In genomic region chr13:98813167-98813566, GRCm38 (mm10) we compare ENCODE assay signal across 9 mouse cellular contexts. TPM values are rescaled to one million over a fixed set of nuclear protein-coding genes. Genes with fewer than 3 reads are reported as not detected.
DNase-seq lines count a peak whose midpoint lies in the region; ATAC-seq and TF ChIP-seq lines count a peak whose summit lies in the region.
"Had no signal": no experiment of that assay in that cellular context is flagged by ENCODE, and none has a peak within 500 bp of the region (broad histone marks: within the 10 kb centered on the region; RNA-seq: fewer than 3 reads in every experiment).

No protein-coding gene starts in this region.

- H3K4me2 ChIP-seq in neural tube, embryonic 11.5 days (ENCODE audit: low read depth) = peak overlapping the region; percentile 59; the same call in 1 of the 2 replicates
- H3K4me2 ChIP-seq in liver, embryonic 14.5 days (ENCODE audit: low read depth) = peak overlapping the region; percentile 68
- H3K4me2 ChIP-seq in stomach, postnatal 0 days (replicated peaks; ENCODE audit: low read depth) = peak overlapping the region; percentile 56; the same call in 1 of the 2 replicates

- H3K4me3 ChIP-seq in heart, adult 2 months = peak overlapping the region; percentile 93
- H3K4me3 ChIP-seq in neural tube, embryonic 11.5 days (ENCODE audit: low read depth, low read length) = peak overlapping the region; percentile 98; the same call in 1 of the 2 replicates
- H3K4me3 ChIP-seq in liver, embryonic 14.5 days (ENCODE audit: insufficient read depth in 1 of 2, low read depth in 2 of 2, low read length in 2 of 2) = peak overlapping the region; percentile 75 to 96; a peak in 3 of 4 replicates
- H3K4me3 ChIP-seq in stomach, postnatal 0 days (ENCODE audit: low read depth, low read length) = no peak overlapping the region; the same call in 1 of the 2 replicates

- H3K79me2 ChIP-seq in heart, adult 2 months (replicated peaks; ENCODE audit: control insufficient read depth, insufficient read depth, low read length) = peaks cover 3% of the 10 kb centered on the region

- peaks cover 8% of the 10 kb centered on the region for H3K4me1 ChIP-seq in heart, adult 2 months (ENCODE audit: control insufficient read depth, insufficient read depth, low read length)
- H3K4me1 ChIP-seq in neural tube, embryonic 11.5 days (ENCODE audit: control insufficient read depth, insufficient read depth, low read length) = no peaks in the 10 kb centered on the region
- peaks cover 15 to 23% of the 10 kb centered on the region in 2 experiments for H3K4me1 ChIP-seq in liver, embryonic 14.5 days (replicated peaks; ENCODE audit: control insufficient read depth in 2 of 2, insufficient read depth in 2 of 2, low read length in 1 of 2)
- no peaks in the 10 kb centered on the region for H3K4me1 ChIP-seq in stomach, postnatal 0 days (replicated peaks; ENCODE audit: control insufficient read depth, insufficient read depth)

- H3K9me3 ChIP-seq in neural tube, embryonic 11.5 days (ENCODE audit: control insufficient read depth, low read length) = no peaks in the 10 kb centered on the region
- no peaks in the 10 kb centered on the region for H3K9me3 ChIP-seq in liver, embryonic 14.5 days (ENCODE audit: control insufficient read depth, low read length)
- no peaks in the 10 kb centered on the region for H3K9me3 ChIP-seq in stomach, postnatal 0 days (ENCODE audit: control insufficient read depth, low read length)

- no peak for ATAC-seq in neural tube, embryonic 11.5 days (ENCODE audit: insufficient read depth, low FRiP score, low TSS enrichment)
- ATAC-seq in liver, embryonic 14.5 days (ENCODE audit: insufficient read depth) = no peak
- no peak for ATAC-seq in stomach, postnatal 0 days (ENCODE audit: low FRiP score, low TSS enrichment)

- DNase-seq in heart, adult 2 months = no peak
- no peak for DNase-seq in heart, postnatal 25 days (ENCODE audit: low spot score)
- DNase-seq in neural tube, embryonic 11.5 days (ENCODE audit: low spot score) = no peak
- no peak for DNase-seq in neural tube, embryonic 10.5 days (ENCODE audit: extremely low spot score, low spot score)
- no peak for DNase-seq in liver, embryonic 14.5 days (ENCODE audit: low read depth in 3 of 3, low spot score in 3 of 3)
- no peak for DNase-seq in stomach, postnatal 0 days (ENCODE audit: low spot score)
- DNase-seq in left cerebral cortex, postnatal 14 days (ENCODE audit: low spot score in 2 of 2) = no peak
- DNase-seq in left cerebral cortex, postnatal 10 days (ENCODE audit: extremely low spot score in 1 of 2, low spot score in 2 of 2) = no peak
- DNase-seq: adrenal gland, adult 2 months had no signal

- TF ChIP-seq EP300 in heart, adult 2 months (IDR thresholded peaks at IDR 0.05; ENCODE audit: insufficient read depth, low read depth, low read length) = no peak
- no peak for TF ChIP-seq EP300 in liver, embryonic 14.5 days (IDR thresholded peaks at IDR 0.05; ENCODE audit: low read depth)
- no peak for TF ChIP-seq EP300 in stomach, postnatal 0 days (optimal IDR thresholded peaks at IDR 0.05)

- no peaks in the 10 kb centered on the region for H3K27me3 ChIP-seq in heart, adult 2 months (ENCODE audit: control insufficient read depth, insufficient read depth, low read length)
- no peaks in the 10 kb centered on the region for H3K27me3 ChIP-seq in neural tube, embryonic 11.5 days (ENCODE audit: control insufficient read depth, insufficient read depth, low read length)
- H3K27me3 ChIP-seq in liver, embryonic 14.5 days (ENCODE audit: control insufficient read depth, insufficient read depth, low read length) = no peaks in the 10 kb centered on the region
- no peaks in the 10 kb centered on the region for H3K27me3 ChIP-seq in stomach, postnatal 0 days (ENCODE audit: control insufficient read depth, insufficient read depth, low read length)

- intact Hi-C loops in heart, adult 2 months (cut with DNase I) = loop anchor here (5.0 kb wide), 1 partner anchor 41 kb away; no protein-coding TSS in a partner anchor
- intact Hi-C loops in heart, postnatal 25 days (cut with DNase I) = loop anchor here (5.0 kb wide), 1 partner anchor 114 kb away; the partner anchor contains the start of gene Tnpo1
- intact Hi-C loops in left cerebral cortex, postnatal 14 days (cut with DNase I) = loop anchor here (2.0 kb wide), 1 partner anchor 86 kb away; no protein-coding TSS in a partner anchor
- intact Hi-C loops in left cerebral cortex, postnatal 10 days (cut with DNase I) = no loop called here

- TF ChIP-seq POLR2A in heart, adult 2 months (IDR thresholded peaks at IDR 0.05; ENCODE audit: insufficient read depth, low read depth, low read length) = no peak

- WGBS in heart, adult 2 months = 33% methylated on average over 2 of the region's 2 CpGs
- 80% methylated on average over 2 of the region's 2 CpGs for WGBS in neural tube, embryonic 11.5 days
- WGBS in liver, embryonic 14.5 days (ENCODE audit: insufficient replicate concordance) = 59% methylated on average over 2 of the region's 2 CpGs
- WGBS in stomach, postnatal 0 days = 49% methylated on average over 2 of the region's 2 CpGs

- no peak for TF ChIP-seq CTCF in heart, adult 2 months (IDR thresholded peaks at IDR 0.05)
- TF ChIP-seq CTCF in liver, embryonic 14.5 days (IDR thresholded peaks at IDR 0.05; ENCODE audit: low read depth) = no peak
- TF ChIP-seq CTCF in stomach, postnatal 0 days (IDR thresholded peaks at IDR 0.05; ENCODE audit: low read depth) = no peak

- no peak overlapping the region for H3K27ac ChIP-seq in heart, adult 2 months
- H3K27ac ChIP-seq in neural tube, embryonic 11.5 days (ENCODE audit: low read depth, low read length) = no peak overlapping the region
- peak overlapping the region; percentile 51 for H3K27ac ChIP-seq in liver, embryonic 14.5 days
- no peak overlapping the region for H3K27ac ChIP-seq in stomach, postnatal 0 days (replicated peaks)

- H3K9ac ChIP-seq in heart, adult 2 months (ENCODE audit: low read depth, low read length) = no peak overlapping the region; the same call in 1 of the 2 replicates
- H3K9ac ChIP-seq in neural tube, embryonic 11.5 days (ENCODE audit: low read length) = no peak overlapping the region
- H3K9ac ChIP-seq in liver, embryonic 14.5 days (replicated peaks) = peak overlapping the region; percentile 82
- H3K9ac ChIP-seq in stomach, postnatal 0 days (ENCODE audit: low read length) = no peak overlapping the region

- H3K36me3 ChIP-seq in heart, adult 2 months (ENCODE audit: control insufficient read depth, insufficient read depth, low read length) = peaks cover 12% of the 10 kb centered on the region
- H3K36me3 ChIP-seq in neural tube, embryonic 11.5 days (ENCODE audit: control insufficient read depth, insufficient read depth, low read length) = no peaks in the 10 kb centered on the region
- no peaks in the 10 kb centered on the region for H3K36me3 ChIP-seq in liver, embryonic 14.5 days (replicated peaks; ENCODE audit: control insufficient read depth, insufficient read depth, low read depth)
- H3K36me3 ChIP-seq in stomach, postnatal 0 days (ENCODE audit: control insufficient read depth, insufficient read depth, low read length) = no peaks in the 10 kb centered on the region

RNA-seq across cellular contexts. Expression of gene Fcho2, which starts 2.1 kb away (rescaled TPM):
- 10 to 100 TPM; 35.4 to 37.6 TPM for total RNA-seq in heart, adult 2 months (2021)
- polyA plus RNA-seq in heart, adult 2 months (2012; rRNA removed) = 11.8 and 17.0 TPM in 2 replicates
- 10 to 100 TPM; 33.7 to 40.2 TPM for total RNA-seq in heart, postnatal 25 days (2021)
- 24.0 and 24.2 TPM in 2 replicates for polyA plus RNA-seq in neural tube, embryonic 11.5 days (2014; fragmentation: Nextera tagmentation; extraction: Ambion mirVana)
- polyA plus RNA-seq in liver, embryonic 14.5 days (2012; rRNA removed) = 11.6 and 14.3 TPM in 2 replicates
- polyA plus RNA-seq in liver, embryonic 14.5 days (2014; fragmentation: Nextera tagmentation; extraction: Ambion mirVana) = 16.8 and 17.7 TPM in 2 replicates
- 19.6 and 21.9 TPM in 2 replicates for polyA plus RNA-seq in stomach, postnatal 0 days (2015; fragmentation: Nextera tagmentation; extraction: Ambion mirVana)
- total RNA-seq in left cerebral cortex, postnatal 14 days (2021) = 10 to 100 TPM; 36.7 to 36.9 TPM
- 10 to 100 TPM; 31.9 to 34.8 TPM for total RNA-seq in left cerebral cortex, postnatal 10 days (2021)
